Mouse (Mus musculus) embryonic fibroblast, embryonic 13.5 days (primary cell): ENCODE measurements around the gene Nupr1. TPM values are rescaled to one million over a fixed set of nuclear protein-coding genes. Genes with fewer than 3 reads are reported as not detected.

Source experiments
- H3K27ac ChIP-seq: 2 replicates; pipeline ENCODE4 v1.5.1; 2012; ENCODE audit warnings: low read length, control low read depth, inconsistent platforms; ENCODE audit not compliant: insufficient read depth
- H3K4me1 ChIP-seq: 2 replicates; pipeline ENCODE4 v1.6.1; 2011; ENCODE audit warnings: low read length; ENCODE audit not compliant: control insufficient read depth, insufficient read depth
- H3K4me3 ChIP-seq: 2 replicates; pipeline ENCODE4 v1.5.1; 2011; ENCODE audit warnings: mild to moderate bottlenecking, control low read depth, low read length; ENCODE audit not compliant: insufficient read depth
- CTCF ChIP-seq: IDR thresholded peaks from 2 replicates; pipeline ENCODE4 v1.5.1; 2011; ENCODE audit warnings: mild to moderate bottlenecking, control low read depth, low read length, moderate library complexity, borderline replicate concordance; ENCODE audit not compliant: insufficient read depth
- POLR2A ChIP-seq: IDR thresholded peaks from 2 replicates; pipeline ENCODE4 v1.6.1; 2011; ENCODE audit warnings: low read depth, mild to moderate bottlenecking, control low read depth, low read length, moderate library complexity
- polyA plus RNA-seq: library from polyadenylated mRNA; stranded (reverse); fragments of >200 nt; gene quantifications from 2 replicates; pipeline ENCODE4 v1.2.4, GENCODE M21; 2011; ENCODE audit warnings: low read depth; ENCODE audit not compliant: missing spikeins, insufficient read length

Gene Nupr1
- polyA plus RNA-seq, 1 experiment: 179 TPM

DNA sequence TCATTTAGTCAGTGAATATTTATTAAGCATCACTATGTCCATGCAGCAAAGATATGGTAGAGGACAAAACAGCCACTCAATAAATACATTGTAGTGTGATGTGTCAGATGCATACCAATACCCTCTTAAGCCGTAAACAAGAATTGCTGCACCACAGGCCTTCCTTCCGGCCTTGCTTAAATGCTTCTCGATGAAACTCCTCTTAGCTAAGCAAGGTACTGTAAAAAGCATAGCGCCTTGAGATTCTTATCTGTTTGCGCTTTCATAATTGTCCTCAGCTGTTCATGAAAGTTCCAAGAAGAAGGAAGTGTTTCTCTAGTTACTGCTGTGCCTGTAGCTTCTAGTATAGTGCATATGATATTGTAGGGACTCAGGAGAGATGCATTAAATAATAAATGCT, 24.1 kb downstream of the Nupr1 start:
- no peak overlapping the region for H3K27ac ChIP-seq
- H3K4me1 ChIP-seq: peaks cover 3% of the 10 kb centered on the region; the same call in 1 of the 2 replicates
- TF ChIP-seq CTCF (no peak), POLR2A (no peak)
- H3K4me3 ChIP-seq: no peak overlapping the region

DNA sequence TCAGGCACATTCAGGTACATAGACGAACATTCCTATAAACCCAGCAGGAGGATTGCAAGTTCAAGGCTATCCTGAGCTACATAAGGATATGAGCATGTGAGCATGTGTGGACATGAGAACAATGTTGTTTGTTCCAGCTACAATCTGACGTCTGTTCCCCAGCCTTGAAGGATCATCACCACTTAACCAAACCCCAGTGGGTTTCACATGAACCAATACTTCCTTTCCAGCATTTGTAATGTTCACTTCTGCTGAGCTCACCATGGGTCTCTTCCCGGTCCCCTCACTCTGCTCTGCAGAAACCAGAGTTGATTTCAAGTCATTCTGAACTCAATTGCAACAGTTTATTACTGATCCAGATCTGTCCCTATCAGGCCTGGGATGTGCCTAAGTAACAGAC, 28.0 kb downstream of the Nupr1 start:
- Histone ChIP-seq H3K27ac (no peak overlapping the region), H3K4me3 (no peak overlapping the region), H3K4me1 (peaks cover 12% of the 10 kb centered on the region)
- TF ChIP-seq POLR2A (no peak), CTCF (no peak)

DNA sequence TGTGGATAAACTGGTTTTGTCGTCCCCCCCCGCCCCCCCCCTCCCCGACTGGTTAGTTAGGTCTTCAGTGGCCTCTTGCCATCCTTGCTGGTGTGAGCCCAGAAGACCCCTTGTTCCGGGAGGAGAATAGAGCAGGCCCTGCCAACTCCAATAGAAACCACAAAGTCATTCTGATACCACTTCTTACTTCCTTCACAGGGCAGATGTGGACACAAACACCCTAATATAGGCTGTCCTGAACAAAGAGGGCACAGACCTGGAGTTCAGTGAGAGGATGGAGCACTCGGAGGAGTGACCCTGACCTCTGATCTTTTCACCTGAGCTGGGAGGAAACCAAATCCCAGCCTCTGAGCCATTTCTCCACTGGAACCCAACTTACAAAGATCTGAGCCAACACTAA, 28.8 kb downstream of the Nupr1 start:
- Histone ChIP-seq H3K4me1 (peaks cover 12% of the 10 kb centered on the region), H3K27ac (no peak overlapping the region), H3K4me3 (no peak overlapping the region)
- TF ChIP-seq POLR2A (no peak), CTCF (no peak)

DNA sequence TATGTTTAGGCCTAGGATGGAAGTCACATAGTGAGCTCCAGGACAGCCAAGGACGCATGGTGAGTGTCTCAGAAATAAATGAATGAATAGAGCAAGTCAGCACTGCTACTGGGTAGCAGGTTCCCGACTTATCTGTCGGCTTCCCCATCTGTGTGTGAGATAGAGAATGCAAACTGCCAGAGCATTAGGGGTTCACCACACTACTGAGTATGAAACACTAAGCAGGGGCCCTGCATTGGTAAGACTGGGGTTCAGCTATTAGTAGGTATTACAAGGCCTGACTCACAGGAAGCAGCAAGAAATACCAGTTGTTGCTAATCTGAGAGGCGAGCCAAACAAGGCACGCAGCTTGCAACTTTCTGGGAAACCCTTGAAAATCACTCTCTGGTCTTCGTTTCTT, 31.7 kb downstream of the Nupr1 start:
- TF ChIP-seq CTCF (no peak), POLR2A (no peak)
- peaks cover 12% of the 10 kb centered on the region for H3K4me1 ChIP-seq
- peak overlapping the region; percentile 87 for H3K27ac ChIP-seq
- H3K4me3 ChIP-seq: no peak overlapping the region

DNA sequence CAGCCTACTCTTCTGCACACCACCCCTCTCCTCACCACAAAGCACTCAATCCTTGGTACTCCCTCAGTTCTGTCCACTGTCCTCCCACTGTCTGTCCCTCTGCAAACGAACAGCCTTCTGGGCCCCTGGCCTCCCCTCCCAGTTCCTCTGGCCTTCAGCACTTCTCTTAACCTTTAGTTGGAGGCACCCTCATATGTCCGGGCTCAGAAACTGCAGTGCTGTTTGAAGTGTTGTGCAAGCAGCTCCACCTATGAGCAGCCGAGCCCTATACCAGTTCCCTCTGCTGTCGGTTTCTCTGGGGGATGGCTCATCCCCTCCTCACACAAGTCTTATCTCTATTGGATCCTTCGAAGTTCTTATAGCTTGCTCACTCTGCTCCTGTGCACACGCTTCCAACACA, 34.2 kb downstream of the Nupr1 start:
- no peak overlapping the region for H3K27ac ChIP-seq
- no peak overlapping the region for H3K4me3 ChIP-seq
- peaks cover 8% of the 10 kb centered on the region; the same call in 1 of the 2 replicates for H3K4me1 ChIP-seq
- TF ChIP-seq CTCF (no peak), POLR2A (no peak)

DNA sequence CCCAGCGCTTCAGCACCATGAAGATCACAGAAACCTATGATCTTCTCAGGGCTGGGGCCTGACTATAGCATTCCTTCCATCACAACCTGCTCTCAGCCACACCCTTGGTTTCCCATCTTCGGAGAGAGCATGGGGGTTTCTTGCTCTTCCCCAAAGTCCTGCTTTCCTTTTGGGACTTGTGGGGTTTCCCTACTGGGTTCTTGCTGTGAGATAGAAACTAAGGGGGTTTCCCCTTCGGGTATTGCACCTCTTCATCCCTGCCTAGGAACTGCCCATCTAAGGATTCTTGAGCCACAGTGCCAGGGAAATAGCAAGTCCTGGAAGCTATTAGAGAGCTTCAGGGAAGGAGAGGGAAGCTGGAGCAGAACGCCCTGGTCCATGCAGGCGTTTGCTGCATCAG, 34.8 kb downstream of the Nupr1 start:
- H3K4me3 ChIP-seq: no peak overlapping the region
- no peak overlapping the region for H3K27ac ChIP-seq
- TF ChIP-seq CTCF (no peak), POLR2A (no peak)
- peaks cover 8% of the 10 kb centered on the region; the same call in 1 of the 2 replicates for H3K4me1 ChIP-seq

GRCm38 (mm10) chr7:126594862-126595561, 35.6 kb downstream of the Nupr1 start, which contains the start of gene Il27:
Il27 (minus strand) TSS chr7:126594941.
- TF ChIP-seq POLR2A (no peak), CTCF (no peak)
- Histone ChIP-seq H3K27ac (no peak within 1 kb of the TSS), H3K4me1 (peaks cover 8% of the 10 kb centered on the region; the same call in 1 of the 2 replicates), H3K4me3 (no peak within 1 kb of the TSS)

GRCm38 (mm10) chr7:126587779-126588178, 42.9 kb downstream of the Nupr1 start:
- TF ChIP-seq POLR2A: no peak
- TF ChIP-seq CTCF: peak; percentile 34; the same call in 1 of the 2 replicates
- H3K4me3 ChIP-seq: no peak overlapping the region
- H3K27ac ChIP-seq: no peak overlapping the region
- H3K4me1 ChIP-seq: 0 out of 2 replicates have a peak, but pooled peaks cover 7% of the 10 kb centered on the region

DNA sequence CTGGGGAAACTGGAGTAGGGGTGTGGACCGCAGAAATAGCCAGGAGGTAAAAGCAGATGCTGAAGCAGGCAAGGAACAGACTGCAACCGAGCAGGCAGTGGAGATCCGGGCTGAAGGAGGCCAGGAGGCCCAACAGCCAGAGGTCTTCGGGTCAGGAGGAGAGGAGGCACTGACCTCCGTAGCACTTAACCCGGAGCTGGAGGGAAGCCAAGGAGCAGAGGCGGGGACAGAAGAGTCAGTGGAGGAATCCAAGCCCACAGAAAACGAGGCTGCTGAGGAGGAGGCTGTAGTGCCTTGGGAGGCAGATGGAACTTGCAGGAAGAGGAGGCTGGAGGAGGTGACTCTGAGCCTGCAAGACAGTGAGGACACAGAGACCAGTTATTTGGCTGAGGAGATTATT, 43.8 kb downstream of the Nupr1 start:
- 0 out of 2 replicates have a peak, but pooled peaks cover 7% of the 10 kb centered on the region for H3K4me1 ChIP-seq
- TF ChIP-seq CTCF (no peak), POLR2A (no peak)
- no peak overlapping the region for H3K27ac ChIP-seq
- H3K4me3 ChIP-seq: no peak overlapping the region

GRCm38 (mm10) chr7:126585717-126586116, 44.9 kb downstream of the Nupr1 start, which contains the start of gene Cln3:
Cln3 (minus strand) TSS chr7:126585817.
- H3K27ac ChIP-seq: no peak within 1 kb of the TSS
- H3K4me1 ChIP-seq: 0 out of 2 replicates have a peak, but pooled peaks cover 7% of the 10 kb centered on the region
- TF ChIP-seq CTCF (no peak), POLR2A (no peak)
- no peak within 1 kb of the TSS for H3K4me3 ChIP-seq
